Mouse (Mus musculus): ENCODE measurements at regions not wholly inside any gene's neighbourhood (a gene's known extent, or its start where the extent isn't known, plus 50 kb on each side); places are given as distances from the start of the nearest gene placed in this dataset.
A peak's percentile ranks its signal among the peaks of the same experiment; 100 is the strongest.

- H3K4me1 ChIP-seq (ENCODE audit: control insufficient read depth, insufficient read depth, low read length), result no peaks in the 10 kb centered on the region
- 84% methylated on average over 4 of the region's 4 CpGs for WGBS
- H3K27me3 ChIP-seq (ENCODE audit: control insufficient read depth, insufficient read depth, low read length), result no peaks in the 10 kb centered on the region
- no peak overlapping the region for H3K4me3 ChIP-seq (ENCODE audit: low read depth, low read length)
- no peaks in the 10 kb centered on the region for H3K9me3 ChIP-seq (ENCODE audit: control insufficient read depth, low read length)
- no peak overlapping the region for H3K27ac ChIP-seq (ENCODE audit: low read depth, low read length)
- no peaks in the 10 kb centered on the region for H3K36me3 ChIP-seq (ENCODE audit: control insufficient read depth, insufficient read depth, low read length)
- H3K9ac ChIP-seq (ENCODE audit: low read length), result no peak overlapping the region
- ATAC-seq (ENCODE audit: insufficient read depth, low FRiP score, low TSS enrichment) (no peak), DNase-seq (ENCODE audit: low spot score) (no peak)
- H3K4me2 ChIP-seq (ENCODE audit: low read depth), result no peak overlapping the region
These were observed 227.9 kb upstream of the Tbc1d5 start for GRCm38 (mm10) chr17:51407046-51407445.

GRCm38 (mm10) chr17:51405059-51405458 is 225.9 kb upstream of the Tbc1d5 start:
- Histone ChIP-seq H3K4me1 (ENCODE audit: control insufficient read depth, insufficient read depth, low read length) (no peaks in the 10 kb centered on the region), H3K4me2 (ENCODE audit: low read depth) (no peak overlapping the region), H3K36me3 (ENCODE audit: control insufficient read depth, insufficient read depth, low read length) (no peaks in the 10 kb centered on the region), H3K27me3 (ENCODE audit: control insufficient read depth, insufficient read depth, low read length) (no peaks in the 10 kb centered on the region), H3K27ac (ENCODE audit: low read depth, low read length) (no peak overlapping the region), H3K9ac (ENCODE audit: low read length) (no peak overlapping the region), H3K9me3 (ENCODE audit: control insufficient read depth, low read length) (no peaks in the 10 kb centered on the region), H3K4me3 (ENCODE audit: low read depth, low read length) (no peak overlapping the region)
- 79% methylated on average over 3 of the region's 3 CpGs for WGBS
- ATAC-seq (ENCODE audit: insufficient read depth, low FRiP score, low TSS enrichment) (no peak), DNase-seq (ENCODE audit: low spot score) (no peak)

- Histone ChIP-seq H3K4me1 (ENCODE audit: control insufficient read depth, insufficient read depth, low read length) (no peaks in the 10 kb centered on the region), H3K27me3 (ENCODE audit: control insufficient read depth, insufficient read depth, low read length) (no peaks in the 10 kb centered on the region), H3K9ac (ENCODE audit: low read length) (no peak overlapping the region), H3K4me2 (ENCODE audit: low read depth) (no peak overlapping the region), H3K4me3 (ENCODE audit: low read depth, low read length) (no peak overlapping the region), H3K27ac (ENCODE audit: low read depth, low read length) (no peak overlapping the region), H3K9me3 (ENCODE audit: control insufficient read depth, low read length) (no peaks in the 10 kb centered on the region), H3K36me3 (ENCODE audit: control insufficient read depth, insufficient read depth, low read length) (no peaks in the 10 kb centered on the region)
- WGBS, result 87% methylated on average over 7 of the region's 7 CpGs
- no peak for DNase-seq (ENCODE audit: low spot score)
- ATAC-seq (ENCODE audit: insufficient read depth, low FRiP score, low TSS enrichment), result no peak
These were observed 218.8 kb upstream of the Tbc1d5 start for GRCm38 (mm10) chr17:51397973-51398372.

GRCm38 (mm10) chr17:51393771-51394221 is 214.6 kb upstream of the Tbc1d5 start:
- H3K4me1 ChIP-seq (ENCODE audit: control insufficient read depth, insufficient read depth, low read length), result no peaks in the 10 kb centered on the region
- 48% methylated on average over 11 of the region's 11 CpGs for WGBS
- H3K27me3 ChIP-seq (ENCODE audit: control insufficient read depth, insufficient read depth, low read length), result no peaks in the 10 kb centered on the region
- H3K9ac ChIP-seq (ENCODE audit: low read length), result no peak overlapping the region
- H3K9me3 ChIP-seq (ENCODE audit: control insufficient read depth, low read length), result no peaks in the 10 kb centered on the region
- no peak overlapping the region for H3K4me2 ChIP-seq (ENCODE audit: low read depth)
- no peak overlapping the region for H3K27ac ChIP-seq (ENCODE audit: low read depth, low read length)
- no peak overlapping the region for H3K4me3 ChIP-seq (ENCODE audit: low read depth, low read length)
- DNase-seq (ENCODE audit: low spot score), result peak; percentile 28
- H3K36me3 ChIP-seq (ENCODE audit: control insufficient read depth, insufficient read depth, low read length), result no peaks in the 10 kb centered on the region
- ATAC-seq (ENCODE audit: insufficient read depth, low FRiP score, low TSS enrichment), result no peak

GRCm38 (mm10) chr17:51391871-51392270 is 212.7 kb upstream of the Tbc1d5 start:
- WGBS, result 94% methylated on average over 10 of the region's 10 CpGs
- Histone ChIP-seq H3K36me3 (ENCODE audit: control insufficient read depth, insufficient read depth, low read length) (no peaks in the 10 kb centered on the region), H3K9me3 (ENCODE audit: control insufficient read depth, low read length) (no peaks in the 10 kb centered on the region), H3K4me2 (ENCODE audit: low read depth) (no peak overlapping the region), H3K27ac (ENCODE audit: low read depth, low read length) (no peak overlapping the region), H3K27me3 (ENCODE audit: control insufficient read depth, insufficient read depth, low read length) (no peaks in the 10 kb centered on the region), H3K9ac (ENCODE audit: low read length) (no peak overlapping the region), H3K4me3 (ENCODE audit: low read depth, low read length) (no peak overlapping the region), H3K4me1 (ENCODE audit: control insufficient read depth, insufficient read depth, low read length) (no peaks in the 10 kb centered on the region)
- DNase-seq (ENCODE audit: low spot score), result no peak
- no peak for ATAC-seq (ENCODE audit: insufficient read depth, low FRiP score, low TSS enrichment)

GRCm38 (mm10) chr17:51382552-51382951 is 203.4 kb upstream of the Tbc1d5 start:
- ATAC-seq (ENCODE audit: insufficient read depth, low FRiP score, low TSS enrichment), result no peak
- no peaks in the 10 kb centered on the region for H3K4me1 ChIP-seq (ENCODE audit: control insufficient read depth, insufficient read depth, low read length)
- WGBS, result 82% methylated on average over 6 of the region's 6 CpGs
- H3K27ac ChIP-seq (ENCODE audit: low read depth, low read length), result no peak overlapping the region
- H3K4me3 ChIP-seq (ENCODE audit: low read depth, low read length), result no peak overlapping the region
- no peak for DNase-seq (ENCODE audit: low spot score)
- H3K27me3 ChIP-seq (ENCODE audit: control insufficient read depth, insufficient read depth, low read length), result no peaks in the 10 kb centered on the region
- no peaks in the 10 kb centered on the region for H3K9me3 ChIP-seq (ENCODE audit: control insufficient read depth, low read length)
- no peaks in the 10 kb centered on the region for H3K36me3 ChIP-seq (ENCODE audit: control insufficient read depth, insufficient read depth, low read length)
- H3K9ac ChIP-seq (ENCODE audit: low read length), result no peak overlapping the region
- no peak overlapping the region for H3K4me2 ChIP-seq (ENCODE audit: low read depth)

GRCm38 (mm10) chr17:51371937-51372479 is 192.9 kb upstream of the Tbc1d5 start:
- no peaks in the 10 kb centered on the region for H3K9me3 ChIP-seq (ENCODE audit: control insufficient read depth, low read length)
- no peak overlapping the region for H3K4me2 ChIP-seq (ENCODE audit: low read depth)
- no peaks in the 10 kb centered on the region for H3K36me3 ChIP-seq (ENCODE audit: control insufficient read depth, insufficient read depth, low read length)
- no peak for DNase-seq (ENCODE audit: low spot score)
- no peaks in the 10 kb centered on the region for H3K27me3 ChIP-seq (ENCODE audit: control insufficient read depth, insufficient read depth, low read length)
- ATAC-seq (ENCODE audit: insufficient read depth, low FRiP score, low TSS enrichment), result no peak
- H3K4me1 ChIP-seq (ENCODE audit: control insufficient read depth, insufficient read depth, low read length), result no peaks in the 10 kb centered on the region
- no peak overlapping the region for H3K27ac ChIP-seq (ENCODE audit: low read depth, low read length)
- no peak overlapping the region for H3K9ac ChIP-seq (ENCODE audit: low read length)
- WGBS, result 65% methylated on average over 7 of the region's 7 CpGs
- H3K4me3 ChIP-seq (ENCODE audit: low read depth, low read length), result no peak overlapping the region

- no peak overlapping the region for H3K27ac ChIP-seq (ENCODE audit: low read depth, low read length)
- no peak overlapping the region for H3K4me2 ChIP-seq (ENCODE audit: low read depth)
- H3K9me3 ChIP-seq (ENCODE audit: control insufficient read depth, low read length), result no peaks in the 10 kb centered on the region
- no peak overlapping the region for H3K9ac ChIP-seq (ENCODE audit: low read length)
- 91% methylated on average over 7 of the region's 7 CpGs for WGBS
- H3K4me1 ChIP-seq (ENCODE audit: control insufficient read depth, insufficient read depth, low read length), result no peaks in the 10 kb centered on the region
- no peaks in the 10 kb centered on the region for H3K36me3 ChIP-seq (ENCODE audit: control insufficient read depth, insufficient read depth, low read length)
- H3K27me3 ChIP-seq (ENCODE audit: control insufficient read depth, insufficient read depth, low read length), result no peaks in the 10 kb centered on the region
- no peak for DNase-seq (ENCODE audit: low spot score)
- no peak overlapping the region for H3K4me3 ChIP-seq (ENCODE audit: low read depth, low read length)
- no peak for ATAC-seq (ENCODE audit: insufficient read depth, low FRiP score, low TSS enrichment)
These were observed 191.8 kb upstream of the Tbc1d5 start for GRCm38 (mm10) chr17:51370990-51371389.

GRCm38 (mm10) chr17:51370085-51370484 is 190.9 kb upstream of the Tbc1d5 start:
- WGBS, result 70% methylated on average over 9 of the region's 9 CpGs
- H3K36me3 ChIP-seq (ENCODE audit: control insufficient read depth, insufficient read depth, low read length), result no peaks in the 10 kb centered on the region
- DNase-seq (ENCODE audit: low spot score) (no peak), ATAC-seq (ENCODE audit: insufficient read depth, low FRiP score, low TSS enrichment) (no peak)
- H3K4me1 ChIP-seq (ENCODE audit: control insufficient read depth, insufficient read depth, low read length), result no peaks in the 10 kb centered on the region
- no peak overlapping the region for H3K27ac ChIP-seq (ENCODE audit: low read depth, low read length)
- H3K9me3 ChIP-seq (ENCODE audit: control insufficient read depth, low read length), result no peaks in the 10 kb centered on the region
- no peak overlapping the region for H3K4me3 ChIP-seq (ENCODE audit: low read depth, low read length)
- H3K27me3 ChIP-seq (ENCODE audit: control insufficient read depth, insufficient read depth, low read length), result no peaks in the 10 kb centered on the region
- H3K9ac ChIP-seq (ENCODE audit: low read length), result no peak overlapping the region
- no peak overlapping the region for H3K4me2 ChIP-seq (ENCODE audit: low read depth)
